Mouse (Mus musculus) layer of hippocampus, postnatal 36 days (tissue): ENCODE measurements around the gene Cnot10. TPM values are rescaled to one million over a fixed set of nuclear protein-coding genes. Genes with fewer than 3 reads are reported as not detected.
"Not testable (repeated sequence)": the region's sequence is repeated elsewhere in the genome, so short reads cannot be mapped to it uniquely, and the experiment has no call there.

ENCODE experiments used
- DNase-seq, 2 experiments: peaks; one replicate each; pipeline ENCODE4 v3.0.0; 2022
- total RNA-seq, 2 experiments: library from RNA; stranded (reverse); gene quantifications; 2 replicates each; pipeline ENCODE4 v1.2.3; 2021

The Cnot10 gene
- total RNA-seq, 2 experiments from 2014 or later = 56.1 to 57.3 TPM

- no peak for DNase-seq
Observed at GRCm38 (mm10) chr9:114649371-114649770, 9.4 kb upstream of the Cnot10 start.

- not testable (repeated sequence) for DNase-seq
Observed at GRCm38 (mm10) chr9:114648472-114648871, 8.5 kb upstream of the Cnot10 start.

GRCm38 (mm10) chr9:114647506-114648432 is 7.8 kb upstream of the Cnot10 start:
- DNase-seq = no peak

- peak; percentile 69 to 70 for DNase-seq
Observed at GRCm38 (mm10) chr9:114646556-114647505, 6.8 kb upstream of the Cnot10 start.

GRCm38 (mm10) chr9:114639186-114639748 is 717 bp downstream of the Cnot10 start:
- no peak for DNase-seq

GRCm38 (mm10) chr9:114636751-114637150 is 3.2 kb downstream of the Cnot10 start:
- no peak for DNase-seq

- DNase-seq = no peak
Observed at GRCm38 (mm10) chr9:114636150-114636549, 3.8 kb downstream of the Cnot10 start.

- no peak for DNase-seq
Observed at GRCm38 (mm10) chr9:114632331-114632730, 7.7 kb downstream of the Cnot10 start.

- DNase-seq = no peak
Observed at GRCm38 (mm10) chr9:114626726-114627125, 13.3 kb downstream of the Cnot10 start.

- DNase-seq = no peak
Observed at GRCm38 (mm10) chr9:114624178-114624577, 15.8 kb downstream of the Cnot10 start.

- DNase-seq = no peak
Observed at GRCm38 (mm10) chr9:114621149-114621548, 18.8 kb downstream of the Cnot10 start.

- DNase-seq = peak; percentile 21 to 32
Observed at GRCm38 (mm10) chr9:114614176-114614953, 25.6 kb downstream of the Cnot10 start.

- DNase-seq = no peak
Observed at GRCm38 (mm10) chr9:114613026-114613425, 27.0 kb downstream of the Cnot10 start.

GRCm38 (mm10) chr9:114612566-114612965 is 27.4 kb downstream of the Cnot10 start:
- DNase-seq = no peak

- DNase-seq = no peak
Observed at GRCm38 (mm10) chr9:114610266-114610665, 29.7 kb downstream of the Cnot10 start.

- no peak for DNase-seq
Observed at GRCm38 (mm10) chr9:114603876-114604540, 36.0 kb downstream of the Cnot10 start.

GRCm38 (mm10) chr9:114601096-114601495 is 38.9 kb downstream of the Cnot10 start:
- DNase-seq = no peak

GRCm38 (mm10) chr9:114585017-114585345 is 55.0 kb downstream of the Cnot10 start:
- DNase-seq = no peak

GRCm38 (mm10) chr9:114584183-114585016 is 55.6 kb downstream of the Cnot10 start:
- DNase-seq = no peak

- DNase-seq = peak; percentile 55
Observed at GRCm38 (mm10) chr9:114583812-114584182, 56.2 kb downstream of the Cnot10 start.
